Mouse (Mus musculus) hindbrain, embryonic 12.5 days (tissue): ENCODE data around the gene Xiap. TPM values are rescaled to one million over a fixed set of nuclear protein-coding genes. Genes with fewer than 3 reads are reported as not detected.

Experiments
- ATAC-seq: fragments of 200-750 bp; cut with Nextera tagmentation; 2 replicates; pipeline ENCODE4 v1.8.0; 2017; ENCODE audit warnings: moderate TSS enrichment; ENCODE audit not compliant: low FRiP score
- H3K27ac ChIP-seq: fragments of 300-500 bp; sonication (generic); 2 replicates; pipeline ENCODE4 v1.5.1; 2016; ENCODE audit warnings: mild to moderate bottlenecking
- H3K27me3 ChIP-seq: fragments of 300-500 bp; sonication (generic); 2 replicates; pipeline ENCODE4 v1.6.1; 2016; ENCODE audit warnings: mild to moderate bottlenecking
- H3K36me3 ChIP-seq: fragments of 300-500 bp; sonication (generic); 2 replicates; pipeline ENCODE4 v1.6.1; 2016; ENCODE audit warnings: mild to moderate bottlenecking
- H3K4me1 ChIP-seq: fragments of 300-500 bp; sonication (generic); 2 replicates; pipeline ENCODE4 v1.6.1; 2016
- H3K4me2 ChIP-seq: fragments of 300-500 bp; sonication (generic); replicated peaks from 2 replicates; pipeline ENCODE4 v1.6.1; 2016; ENCODE audit warnings: mild to moderate bottlenecking
- H3K4me3 ChIP-seq: fragments of 300-500 bp; sonication (generic); 2 replicates; pipeline ENCODE4 v1.5.1; 2016; ENCODE audit warnings: mild to moderate bottlenecking
- H3K9ac ChIP-seq: fragments of 300-500 bp; sonication (generic); 2 replicates; pipeline ENCODE4 v1.6.1; 2016; ENCODE audit warnings: mild to moderate bottlenecking, moderate library complexity
- H3K9me3 ChIP-seq: fragments of 300-500 bp; sonication (generic); replicated peaks from 2 replicates; pipeline ENCODE4 v1.6.1; 2016; ENCODE audit warnings: mild to moderate bottlenecking
- WGBS: fragments of 180-500 bp; shearing (Covaris S2); methylation state at CpG from one replicate; pipeline ENCODE4 v1.1.7; 2016; 5-methylcytosine and 5-hydroxymethylcytosine counted together
- polyA plus RNA-seq: library from polyadenylated mRNA; unstranded; fragments of >200 nt; fragmentation: Nextera tagmentation; extraction: Ambion mirVana; gene quantifications from 2 replicates; pipeline ENCODE4 v1.2.1, GENCODE M21; 2016

The Xiap gene
- polyA plus RNA-seq, 1 experiment from 2014 or later: 11.5 TPM

DNA sequence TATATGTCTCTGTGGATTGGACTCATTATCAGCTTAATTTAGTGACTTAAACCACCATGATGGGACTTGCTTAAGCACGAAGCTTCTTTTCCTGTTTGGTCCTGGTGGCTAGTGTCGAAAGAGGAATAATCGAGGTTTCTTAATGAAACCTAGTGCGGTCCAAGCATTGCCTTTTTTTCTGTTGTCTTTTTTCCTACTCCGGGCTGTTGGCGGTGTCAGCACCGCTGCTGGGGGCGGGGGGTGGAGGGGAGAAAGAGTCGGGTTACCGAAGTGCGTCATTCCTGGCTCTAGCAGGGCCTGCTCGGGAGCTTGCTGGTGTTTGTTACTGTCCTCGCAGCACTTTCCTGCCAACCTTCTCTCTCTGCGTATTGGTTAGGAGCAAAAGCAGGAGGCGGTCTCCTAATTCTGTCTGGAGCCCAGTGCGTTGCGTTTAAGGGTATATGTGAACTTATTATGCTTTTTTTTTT is 92.5 kb downstream of the Xiap start:
- 25% methylated on average over 17 of the region's 17 CpGs for WGBS
- Histone ChIP-seq H3K4me2 (peak overlapping the region; percentile 48), H3K27ac (peak overlapping the region; percentile 99), H3K36me3 (no peaks in the 10 kb centered on the region), H3K4me1 (no peaks in the 10 kb centered on the region), H3K9me3 (no peaks in the 10 kb centered on the region), H3K4me3 (peak overlapping the region; percentile 58), H3K27me3 (no peaks in the 10 kb centered on the region), H3K9ac (peak overlapping the region; percentile 93)
- ATAC-seq: peak; percentile 54; the same call in 1 of the 2 replicates

DNA sequence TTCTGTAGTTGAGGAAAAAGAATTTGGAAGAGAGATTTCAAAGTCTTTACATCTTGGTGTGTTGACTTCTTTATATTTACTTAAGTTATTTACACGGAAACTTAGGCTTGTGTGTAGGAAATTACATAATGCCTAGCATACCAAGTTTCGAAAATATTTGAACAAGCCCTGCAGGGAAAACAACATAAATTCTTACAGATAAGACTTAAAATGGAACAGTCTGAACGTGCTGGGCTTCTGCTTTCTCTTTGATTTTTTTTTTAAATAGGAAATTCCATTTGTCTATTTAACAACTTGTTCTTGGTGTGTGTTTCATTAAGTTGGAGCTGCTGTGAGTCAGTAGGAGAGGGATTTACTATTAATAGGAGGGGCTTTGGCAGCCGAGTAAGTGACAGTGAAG is 93.6 kb downstream of the Xiap start:
- Histone ChIP-seq H3K27ac (no peak overlapping the region), H3K27me3 (no peaks in the 10 kb centered on the region), H3K4me3 (peak overlapping the region; percentile 58), H3K9ac (no peak overlapping the region), H3K36me3 (no peaks in the 10 kb centered on the region), H3K9me3 (no peaks in the 10 kb centered on the region), H3K4me2 (peak overlapping the region; percentile 48), H3K4me1 (no peaks in the 10 kb centered on the region)
- 35% methylated on average over 4 of the region's 4 CpGs for WGBS
- no peak for ATAC-seq

Other genes starting within 250 kb of the Xiap start
- gene Thoc2, start 139.0 kb upstream of the Xiap start, polyA plus RNA-seq: 107 and 117 TPM in 2 replicates
- gene Stag2, start 89.6 kb downstream of the Xiap start, polyA plus RNA-seq: 42.3 and 44.7 TPM in 2 replicates